Mouse (Mus musculus) cortical plate, adult 2 months (tissue): ENCODE measurements around the gene Glo1. TPM values are rescaled to one million over a fixed set of nuclear protein-coding genes. Genes with fewer than 3 reads are reported as not detected.

Experiments
- H3K27ac ChIP-seq: fragments of 200-500 bp; 2 replicates; pipeline ENCODE4 v1.5.1; 2012; ENCODE audit warnings: low read length, control low read depth, inconsistent platforms; ENCODE audit not compliant: insufficient read depth
- H3K4me1 ChIP-seq: fragments of 200-500 bp; 2 replicates; pipeline ENCODE4 v1.6.1; 2011; ENCODE audit warnings: low read length; ENCODE audit not compliant: control insufficient read depth, insufficient read depth
- H3K4me3 ChIP-seq: fragments of 200-500 bp; 2 replicates; pipeline ENCODE4 v1.5.1; 2011; ENCODE audit warnings: mild to moderate bottlenecking, low read length, control low read depth; ENCODE audit not compliant: insufficient read depth
- CTCF ChIP-seq: fragments of 200-500 bp; IDR thresholded peaks from 2 replicates; pipeline ENCODE4 v1.5.1; 2011; ENCODE audit warnings: mild to moderate bottlenecking, control low read depth, low read length; ENCODE audit not compliant: insufficient read depth; ENCODE audit errors: extremely low read depth
- POLR2A ChIP-seq: fragments of 200-500 bp; IDR thresholded peaks from 2 replicates; pipeline ENCODE4 v1.6.1; 2011; ENCODE audit warnings: mild to moderate bottlenecking, low read length, control low read depth; ENCODE audit not compliant: insufficient read depth; ENCODE audit errors: extremely low read depth
- polyA plus RNA-seq: library from polyadenylated mRNA; depleted of rRNA; stranded (reverse); fragments of >200 nt; gene quantifications from 2 replicates; pipeline ENCODE4 v1.2.3, GENCODE M21; 2012

Glo1 gene
- polyA plus RNA-seq, 1 experiment: 115 TPM

GRCm38 (mm10) chr17:30583258-30584001 lies 43.2 kb downstream of the Glo1 start:
- Histone ChIP-seq H3K27ac (no peak overlapping the region), H3K4me3 (no peak overlapping the region), H3K4me1 (no peaks in the 10 kb centered on the region)
- TF ChIP-seq CTCF (no peak), POLR2A (no peak)

- Histone ChIP-seq H3K27ac (no peak overlapping the region), H3K4me3 (no peak overlapping the region), H3K4me1 (no peaks in the 10 kb centered on the region)
- no peak for TF ChIP-seq POLR2A
- TF ChIP-seq CTCF: no peak
Measured at GRCm38 (mm10) chr17:30582313-30582712, 44.4 kb downstream of the Glo1 start.

- Histone ChIP-seq H3K4me1 (peaks cover 3% of the 10 kb centered on the region), H3K27ac (no peak overlapping the region), H3K4me3 (no peak overlapping the region)
- TF ChIP-seq POLR2A (no peak), CTCF (no peak)
Measured at GRCm38 (mm10) chr17:30581201-30581600, 45.5 kb downstream of the Glo1 start.

GRCm38 (mm10) chr17:30580781-30581180 lies 45.9 kb downstream of the Glo1 start:
- Histone ChIP-seq H3K4me3 (no peak overlapping the region), H3K27ac (peak overlapping the region; percentile 72; the same call in 1 of the 2 replicates), H3K4me1 (peaks cover 3% of the 10 kb centered on the region)
- TF ChIP-seq CTCF (no peak), POLR2A (no peak)

GRCm38 (mm10) chr17:30576946-30577345 lies 49.7 kb downstream of the Glo1 start:
- Histone ChIP-seq H3K4me3 (peak overlapping the region; percentile 61), H3K4me1 (peaks cover 6% of the 10 kb centered on the region), H3K27ac (no peak overlapping the region)
- TF ChIP-seq CTCF (no peak), POLR2A (no peak)

- Histone ChIP-seq H3K27ac (peak within 1 kb of the TSS; percentile 99), H3K4me1 (peaks cover 6% of the 10 kb centered on the region), H3K4me3 (peak within 1 kb of the TSS; percentile 61)
- TF ChIP-seq CTCF (no peak), POLR2A (peak; percentile 97)
Measured at GRCm38 (mm10) chr17:30575941-30576773, 50.5 kb downstream of the Glo1 start, which contains the start of gene Btbd9. Gene Btbd9, minus strand, starts transcription at chr17:30576488.

GRCm38 (mm10) chr17:30575121-30575904 lies 51.4 kb downstream of the Glo1 start:
- TF ChIP-seq POLR2A (no peak), CTCF (no peak)
- Histone ChIP-seq H3K4me3 (peak overlapping the region; percentile 61), H3K4me1 (peaks cover 6% of the 10 kb centered on the region), H3K27ac (no peak overlapping the region)

- H3K27ac ChIP-seq: no peak overlapping the region
- peak overlapping the region; percentile 61; the same call in 1 of the 2 replicates for H3K4me3 ChIP-seq
Measured at GRCm38 (mm10) chr17:30574783-30575075, 51.9 kb downstream of the Glo1 start.

GRCm38 (mm10) chr17:30573990-30574782 lies 52.5 kb downstream of the Glo1 start:
- TF ChIP-seq CTCF (no peak), POLR2A (no peak)
- Histone ChIP-seq H3K27ac (no peak overlapping the region), H3K4me1 (peaks cover 6% of the 10 kb centered on the region), H3K4me3 (peak overlapping the region; percentile 61; the same call in 1 of the 2 replicates)

More at GRCm38 (mm10) chr17:30574783-30575075, 51.9 kb downstream of the Glo1 start:
- TF ChIP-seq POLR2A (no peak), CTCF (no peak)
- peaks cover 6% of the 10 kb centered on the region for H3K4me1 ChIP-seq
